Comparison of ENCODE assay signal across 8 mouse cellular contexts in the genomic region with DNA sequence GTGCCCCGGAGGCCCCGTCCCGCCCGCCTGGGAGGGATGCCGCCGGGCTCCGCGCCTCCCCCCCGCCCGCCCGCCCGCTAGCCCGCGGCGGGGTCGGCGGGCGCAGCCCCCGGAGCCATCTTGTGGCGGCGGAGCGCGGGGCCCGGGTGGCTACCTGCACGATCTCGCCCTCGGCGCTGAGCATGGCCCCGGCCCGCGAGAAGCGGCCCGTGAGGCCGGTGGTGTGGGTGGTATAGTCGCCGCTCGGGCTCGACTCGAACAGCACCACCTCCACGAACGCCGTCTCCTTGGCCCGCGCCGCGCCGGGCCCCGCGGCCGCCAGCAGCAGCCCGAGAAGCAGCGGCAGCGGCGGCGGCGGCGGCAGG. TPM values are rescaled to one million over a fixed set of nuclear protein-coding genes. Genes with fewer than 3 reads are reported as not detected.
DNase-seq lines count a peak whose midpoint lies in the region; ATAC-seq and TF ChIP-seq lines count a peak whose summit lies in the region.

No protein-coding gene starts in this region.

- peaks cover 45% of the 10 kb centered on the region for H3K79me2 ChIP-seq in myocyte (ENCODE audit: control insufficient read depth, insufficient read depth)

- peak overlapping the region; percentile 90 for H3K4me3 ChIP-seq in bone marrow macrophage, adult 2 months (ENCODE audit: insufficient read depth, low read length)
- peak overlapping the region; percentile 79 for H3K4me3 ChIP-seq in forebrain, embryonic 16.5 days (replicated peaks; ENCODE audit: low read length)
- peak overlapping the region; percentile 89 for H3K4me3 ChIP-seq in hindbrain, embryonic 15.5 days
- H3K4me3 ChIP-seq in limb, embryonic 15.5 days, result peak overlapping the region; percentile 89
- peak overlapping the region; percentile 56 for H3K4me3 ChIP-seq in myocyte

- H3K36me3 ChIP-seq in forebrain, embryonic 16.5 days (ENCODE audit: control insufficient read depth, insufficient read depth), result no peaks in the 10 kb centered on the region
- no peaks in the 10 kb centered on the region for H3K36me3 ChIP-seq in hindbrain, embryonic 15.5 days
- H3K36me3 ChIP-seq in limb, embryonic 15.5 days, result no peaks in the 10 kb centered on the region
- H3K36me3 ChIP-seq in myocyte (ENCODE audit: control insufficient read depth, insufficient read depth), result no peaks in the 10 kb centered on the region

- no peak for TF ChIP-seq POLR2A in bone marrow macrophage, adult 2 months (IDR thresholded peaks at IDR 0.05; ENCODE audit: borderline replicate concordance, low read depth, low read length)
- TF ChIP-seq POLR2A in myocyte (IDR thresholded peaks at IDR 0.05; ENCODE audit: insufficient read length, low read depth), result no peak

- H3K9ac ChIP-seq in forebrain, embryonic 16.5 days (replicated peaks; ENCODE audit: low read depth, low read length), result peak overlapping the region; percentile 74
- peak overlapping the region; percentile 78 for H3K9ac ChIP-seq in hindbrain, embryonic 15.5 days
- peak overlapping the region; percentile 82 for H3K9ac ChIP-seq in limb, embryonic 15.5 days

- peak; percentile 16 to 26 for DNase-seq in frontal cortex, postnatal 36 days (ENCODE audit: low spot score in 2 of 2)
- no peak for DNase-seq in frontal cortex, postnatal 10 days (ENCODE audit: low spot score in 2 of 2)
- DNase-seq in testis, postnatal 10 days (ENCODE audit: low spot score), result peak; percentile 65

- no peak; the same call in none of the 2 replicates for ATAC-seq in forebrain, embryonic 16.5 days
- ATAC-seq in hindbrain, embryonic 15.5 days (ENCODE audit: low FRiP score, low read depth), result peak; percentile 66; the same call in 1 of the 2 replicates
- no peak for ATAC-seq in limb, embryonic 15.5 days (ENCODE audit: insufficient number of reproducible peaks, low FRiP score, low TSS enrichment, low read depth)

- peak overlapping the region; percentile 81 for H3K4me2 ChIP-seq in forebrain, embryonic 16.5 days (ENCODE audit: low read length)
- H3K4me2 ChIP-seq in hindbrain, embryonic 15.5 days, result peak overlapping the region; percentile 87
- H3K4me2 ChIP-seq in limb, embryonic 15.5 days, result peak overlapping the region; percentile 85
- H3K4me2 ChIP-seq in myocyte (ENCODE audit: low read depth), result no peak overlapping the region

- H3K27me3 ChIP-seq in forebrain, embryonic 16.5 days (replicated peaks; ENCODE audit: control insufficient read depth, insufficient read depth, low read length), result no peaks in the 10 kb centered on the region
- H3K27me3 ChIP-seq in hindbrain, embryonic 15.5 days, result no peaks in the 10 kb centered on the region
- no peaks in the 10 kb centered on the region for H3K27me3 ChIP-seq in limb, embryonic 15.5 days
- H3K27me3 ChIP-seq in myocyte (ENCODE audit: control insufficient read depth, insufficient read depth, insufficient read length), result no peaks in the 10 kb centered on the region

- peak overlapping the region; percentile 91 for H3ac ChIP-seq in myocyte (ENCODE audit: control insufficient read depth, insufficient read length)

- TF ChIP-seq CTCF in bone marrow macrophage, adult 2 months (IDR thresholded peaks at IDR 0.05; ENCODE audit: low read depth, low read length), result no peak

- H3K9me3 ChIP-seq in forebrain, embryonic 16.5 days (ENCODE audit: control insufficient read depth, low read length), result no peaks in the 10 kb centered on the region
- no peaks in the 10 kb centered on the region for H3K9me3 ChIP-seq in hindbrain, embryonic 15.5 days
- no peaks in the 10 kb centered on the region for H3K9me3 ChIP-seq in limb, embryonic 15.5 days

- WGBS in forebrain, embryonic 16.5 days, result 0% methylated on average over 37 of the region's 57 CpGs
- under 1% methylated on average over 52 of the region's 57 CpGs for WGBS in hindbrain, embryonic 15.5 days
- under 1% methylated on average over 34 of the region's 57 CpGs for WGBS in limb, embryonic 15.5 days

- H3K27ac ChIP-seq in bone marrow macrophage, adult 2 months (ENCODE audit: insufficient read depth, low read depth, low read length), result peak overlapping the region; percentile 46; the same call in 1 of the 2 replicates
- peak overlapping the region; percentile 44 for H3K27ac ChIP-seq in forebrain, embryonic 16.5 days (ENCODE audit: low read length)
- peak overlapping the region; percentile 72 for H3K27ac ChIP-seq in hindbrain, embryonic 15.5 days (replicated peaks)
- H3K27ac ChIP-seq in limb, embryonic 15.5 days, result peak overlapping the region; percentile 85

- peaks cover 24% of the 10 kb centered on the region for H3K4me1 ChIP-seq in bone marrow macrophage, adult 2 months (ENCODE audit: control insufficient read depth, insufficient read depth, low read length)
- peaks cover 20% of the 10 kb centered on the region for H3K4me1 ChIP-seq in forebrain, embryonic 16.5 days (replicated peaks; ENCODE audit: control insufficient read depth, insufficient read depth, low read length)
- H3K4me1 ChIP-seq in hindbrain, embryonic 15.5 days (replicated peaks), result peaks cover 23% of the 10 kb centered on the region
- peaks cover 23% of the 10 kb centered on the region for H3K4me1 ChIP-seq in limb, embryonic 15.5 days

TF ChIP-seq in myocyte, 11 proteins besides CTCF, POLR2A, EP300 and RAD21:
- TF ChIP-seq CEBPB (IDR thresholded peaks at IDR 0.05; ENCODE audit: insufficient read depth, poor library complexity, severe bottlenecking), result no peak
- no peak for TF ChIP-seq TCF12 (IDR thresholded peaks at IDR 0.05; ENCODE audit: insufficient read depth, poor library complexity, severe bottlenecking)
- no peak for TF ChIP-seq MYOG (IDR thresholded peaks at IDR 0.05; ENCODE audit: control insufficient read depth in 1 of 3, insufficient read depth in 1 of 3, insufficient read length in 2 of 3, low read depth in 2 of 3)
- TF ChIP-seq E2F4 (IDR thresholded peaks at IDR 0.05; ENCODE audit: insufficient read depth), result no peak
- TF ChIP-seq MAX (IDR thresholded peaks at IDR 0.05; ENCODE audit: low read depth), result no peak
- TF ChIP-seq TCF3 (IDR thresholded peaks at IDR 0.05; ENCODE audit: insufficient read length, low read depth), result no peak
- TF ChIP-seq USF1 (IDR thresholded peaks at IDR 0.05; ENCODE audit: low read depth), result no peak
- TF ChIP-seq POLR2AphosphoS2 (IDR thresholded peaks at IDR 0.05; ENCODE audit: insufficient read length, low read depth), result no peak
- no peak for TF ChIP-seq MYOD1 (IDR thresholded peaks at IDR 0.05; ENCODE audit: control insufficient read depth in 1 of 3, insufficient read length in 2 of 3, low read depth in 2 of 3)
- TF ChIP-seq REST (IDR thresholded peaks at IDR 0.05; ENCODE audit: insufficient read depth, insufficient read length), result no peak
- TF ChIP-seq SRF (IDR thresholded peaks at IDR 0.05; ENCODE audit: control insufficient read depth, insufficient read length, low read depth), result no peak

RNA-seq across cellular contexts. Expression of a gene that starts 0.4 kb away (rescaled TPM):
- polyA plus RNA-seq in bone marrow macrophage, adult 2 months (2012; ENCODE audit: insufficient read depth, insufficient read length, missing spikeins), result 2.2 and 2.4 TPM in 2 replicates
- 6.9 and 7.2 TPM in 2 replicates for polyA plus RNA-seq in forebrain, embryonic 16.5 days (2015; fragmentation: Nextera tagmentation; extraction: Ambion mirVana)
- polyA plus RNA-seq in hindbrain, embryonic 15.5 days (2015; fragmentation: Nextera tagmentation; extraction: Ambion mirVana), result 7.0 and 8.0 TPM in 2 replicates
- 16.2 and 16.3 TPM in 2 replicates for polyA plus RNA-seq in limb, embryonic 15.5 days (2015; fragmentation: Nextera tagmentation; extraction: Ambion mirVana)
- 3.8 TPM for polyA plus RNA-seq in myocyte (2012; fragmentation: generic; extraction: Trizol)

Comparison
In these comparisons a context has a peak if more than half of its experiments do, and no peak if none do; other contexts are left out.
1. DNase-seq: peak in frontal cortex, postnatal 36 days (2 of 2) and testis, postnatal 10 days (single experiment); none in frontal cortex, postnatal 10 days (0 of 2).
2. Peak in every context shown above with its lines, with median percentiles within 50 percentile points of each other: H3K27ac ChIP-seq, H3K4me3 ChIP-seq and H3K9ac ChIP-seq.